Mouse (Mus musculus) MEL (cell line): Measurements from ENCODE around the gene Zbtb34. TPM values are rescaled to one million over a fixed set of nuclear protein-coding genes. Genes with fewer than 3 reads are reported as not detected.
A peak's percentile ranks its signal among the peaks of the same experiment; 100 is the strongest.

Source experiments
- DNase-seq: peaks from one replicate; pipeline ENCODE4 v3.0.0; 2011; ENCODE audit warnings: low read depth, low spot score
- H3K27ac ChIP-seq: 2 replicates; pipeline ENCODE4 v1.5.1; 2012; ENCODE audit warnings: low read depth, mild to moderate bottlenecking, control low read depth, low read length, moderate library complexity; ENCODE audit not compliant: control insufficient read depth
- H3K27me3 ChIP-seq, 2 experiments: fragments of 150-350 bp in 1 of 2; sonication (generic) in 1 of 2; 2 replicates each; pipeline ENCODE4 v1.6.1; 2012; ENCODE audit warnings: low read length in 2 of 2, mild to moderate bottlenecking in 2 of 2, improper control_type of control experiment in 1 of 2, moderate library complexity in 1 of 2; ENCODE audit not compliant: insufficient read depth in 2 of 2, control insufficient read depth in 1 of 2
- H3K36me3 ChIP-seq, 2 experiments: 2 replicates each; pipeline ENCODE4 v1.6.1; 2012 to 2014; ENCODE audit warnings: low read length in 2 of 2, improper control_type of control experiment in 1 of 2, inconsistent platforms in 1 of 2, mild to moderate bottlenecking in 1 of 2; ENCODE audit not compliant: insufficient read depth in 2 of 2, control insufficient read depth in 1 of 2
- H3K4me1 ChIP-seq, 2 experiments: fragments of 150-350 bp in 1 of 2; sonication (generic) in 1 of 2; 2 replicates each; pipeline ENCODE4 v1.6.1; 2012; ENCODE audit warnings: low read length in 2 of 2, improper control_type of control experiment in 1 of 2, mild to moderate bottlenecking in 1 of 2; ENCODE audit not compliant: insufficient read depth in 2 of 2, control insufficient read depth in 1 of 2
- H3K4me3 ChIP-seq, 2 experiments: fragments of 150-350 bp in 1 of 2; sonication (generic) in 1 of 2; 2 replicates each; pipeline ENCODE4 v1.5.1; 2012; ENCODE audit warnings: low read depth in 2 of 2, low read length in 2 of 2, mild to moderate bottlenecking in 2 of 2, moderate library complexity in 2 of 2, control low read depth in 1 of 2, improper control_type of control experiment in 1 of 2; ENCODE audit not compliant: control insufficient read depth in 1 of 2, insufficient read depth in 1 of 2
- H3K79me2 ChIP-seq: 2 replicates; pipeline ENCODE4 v1.6.1; 2012; ENCODE audit warnings: mild to moderate bottlenecking, low read length, moderate library complexity; ENCODE audit not compliant: control insufficient read depth, poor library complexity, insufficient read depth
- H3K9ac ChIP-seq: 2 replicates; pipeline ENCODE4 v1.6.1; 2012; ENCODE audit warnings: low read depth, mild to moderate bottlenecking, control low read depth, low read length, moderate library complexity; ENCODE audit not compliant: control insufficient read depth, poor library complexity, severe bottlenecking
- H3K9me3 ChIP-seq: fragments of 150-350 bp; sonication (generic); replicated peaks from 2 replicates; pipeline ENCODE4 v1.6.1; 2012; ENCODE audit warnings: mild to moderate bottlenecking, low read length, improper control_type of control experiment, moderate library complexity; ENCODE audit not compliant: insufficient read depth
- BHLHE40 ChIP-seq: IDR thresholded peaks from 2 replicates; pipeline ENCODE4 v1.6.1; 2012; ENCODE audit warnings: low read depth, mild to moderate bottlenecking, inconsistent platforms, low read length, improper control_type of control experiment, borderline replicate concordance
- CHD2 ChIP-seq: IDR thresholded peaks from 2 replicates; pipeline ENCODE4 v1.6.1; 2011; ENCODE audit warnings: low read length, improper control_type of control experiment
- GATA1 ChIP-seq: IDR thresholded peaks from 2 replicates; pipeline ENCODE4 v1.6.1; 2011; ENCODE audit warnings: low read depth, low read length, improper control_type of control experiment
- HCFC1 ChIP-seq: IDR thresholded peaks from 2 replicates; pipeline ENCODE4 v1.6.1; 2012; ENCODE audit warnings: low read depth, mild to moderate bottlenecking, inconsistent platforms, low read length, improper control_type of control experiment, moderate library complexity
- MAFK ChIP-seq: IDR thresholded peaks from 2 replicates; pipeline ENCODE4 v1.6.1; 2011; ENCODE audit warnings: low read depth, mild to moderate bottlenecking, low read length, improper control_type of control experiment, borderline replicate concordance
- MAZ ChIP-seq: IDR thresholded peaks from 2 replicates; pipeline ENCODE4 v1.6.1; 2012; ENCODE audit warnings: low read depth, mild to moderate bottlenecking, inconsistent platforms, low read length, improper control_type of control experiment
- NRF1 ChIP-seq: IDR thresholded peaks from 2 replicates; pipeline ENCODE4 v1.6.1; 2014; ENCODE audit warnings: low read depth, mild to moderate bottlenecking, inconsistent platforms, low read length, improper control_type of control experiment, moderate library complexity; ENCODE audit not compliant: poor library complexity, insufficient read depth, severe bottlenecking
- POLR2A ChIP-seq, 2 experiments: IDR thresholded peaks; 2 replicates each; pipeline ENCODE4 v1.6.1; 2011 to 2012; ENCODE audit warnings: low read length in 2 of 2, mild to moderate bottlenecking in 2 of 2, control low read depth in 1 of 2, improper control_type of control experiment in 1 of 2, low read depth in 1 of 2, moderate library complexity in 1 of 2; ENCODE audit not compliant: control insufficient read depth in 1 of 2, insufficient read depth in 1 of 2, poor library complexity in 1 of 2
- POLR2AphosphoS5 ChIP-seq: IDR thresholded peaks from 2 replicates; pipeline ENCODE4 v1.6.1; 2012; ENCODE audit warnings: low read depth, borderline replicate concordance, mild to moderate bottlenecking, inconsistent platforms, low read length, moderate library complexity, mixed read lengths
- RCOR1 ChIP-seq: IDR thresholded peaks from 2 replicates; pipeline ENCODE4 v1.6.1; 2012; ENCODE audit warnings: low read depth, mild to moderate bottlenecking, inconsistent platforms, low read length, improper control_type of control experiment
- SIN3A ChIP-seq: IDR thresholded peaks from 2 replicates; pipeline ENCODE4 v1.6.1; 2012; ENCODE audit warnings: low read length, improper control_type of control experiment, inconsistent platforms
- ZNF384 ChIP-seq: IDR thresholded peaks from 2 replicates; pipeline ENCODE4 v1.6.1; 2012; ENCODE audit warnings: low read depth, mild to moderate bottlenecking, inconsistent platforms, low read length, improper control_type of control experiment
- polyA plus RNA-seq, 2 experiments: library from polyadenylated mRNA; stranded (reverse) in 1 of 2; unstranded in 1 of 2; fragments of >175 nt in 1 of 2; fragments of >200 nt in 1 of 2; gene quantifications; 2 replicates each; pipeline versions ENCODE4 v1.2.1 to v1.2.4; 2012; ENCODE audit warnings: low replicate concordance in 2 of 2, low read depth in 1 of 2; ENCODE audit not compliant: insufficient read length in 2 of 2, insufficient read depth in 1 of 2, missing spikeins in 1 of 2
- total RNA-seq: library from RNA; depleted of rRNA; stranded (reverse); fragments of 300-350 nt; gene quantifications from 2 replicates; pipeline ENCODE4 v1.2.3, GENCODE M21; 2012

The Zbtb34 gene
- total and polyA plus RNA-seq, 3 experiments, result 9.6 to 10.1 TPM; not detected in 1

DNA sequence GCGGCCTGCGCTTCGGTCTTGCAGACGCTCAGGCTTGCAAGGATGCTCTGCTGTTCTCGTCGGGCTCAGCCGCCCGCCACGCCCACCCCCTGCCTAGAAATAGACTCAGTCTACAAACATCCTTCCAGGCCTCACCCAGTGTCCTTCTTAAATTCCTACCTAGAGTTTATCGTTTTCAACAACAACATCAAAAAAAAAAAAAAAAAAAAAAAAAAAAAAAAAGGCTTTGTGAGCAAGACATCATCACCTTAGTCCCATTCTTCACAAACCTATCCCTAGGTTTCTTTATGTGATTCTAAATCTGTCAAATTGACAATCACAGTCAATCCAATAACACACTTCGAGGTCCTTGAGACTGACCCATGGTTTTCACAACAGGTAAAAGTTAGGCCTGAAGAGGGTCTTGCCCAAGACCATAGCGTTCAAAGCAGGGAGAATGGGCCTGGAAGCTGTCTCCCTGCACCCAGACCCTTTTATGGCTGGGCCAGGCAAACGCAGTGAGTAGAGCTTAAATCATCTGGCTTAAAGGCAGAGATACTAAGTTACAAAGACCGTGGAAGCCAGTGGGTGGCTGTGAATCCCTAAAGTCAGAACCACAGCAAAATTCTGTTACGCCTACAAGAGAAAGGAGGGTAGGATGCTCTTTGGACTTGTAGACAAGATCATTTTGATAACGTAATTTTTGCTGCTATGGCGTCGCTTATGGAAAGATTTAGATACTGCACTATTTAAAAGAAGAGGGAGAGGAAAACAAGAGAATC, 59.3 kb downstream of the Zbtb34 start:
- H3K27me3 ChIP-seq, result no peaks in the 10 kb centered on the region; a peak in 1 of 4 replicates
- peaks cover 0 to 3% of the 10 kb centered on the region in 2 experiments; a peak in 1 of 4 replicates for H3K4me1 ChIP-seq
- DNase-seq, result peak; percentile 9
- no peaks in the 10 kb centered on the region; a peak in 1 of 4 replicates for H3K36me3 ChIP-seq
- H3K4me3 ChIP-seq, result peak overlapping the region; percentile 44 to 51; a peak in 3 of 4 replicates
- no peaks in the 10 kb centered on the region for H3K79me2 ChIP-seq
- TF ChIP-seq MAZ (no peak), SIN3A (no peak; the same call in 1 of the 2 replicates), ZNF384 (peak; percentile 72), POLR2AphosphoS5 (no peak), HCFC1 (no peak), RCOR1 (no peak), MAFK (no peak)
- no peak overlapping the region for H3K27ac ChIP-seq
- no peaks in the 10 kb centered on the region for H3K9me3 ChIP-seq
- peak overlapping the region; percentile 48 for H3K9ac ChIP-seq

DNA sequence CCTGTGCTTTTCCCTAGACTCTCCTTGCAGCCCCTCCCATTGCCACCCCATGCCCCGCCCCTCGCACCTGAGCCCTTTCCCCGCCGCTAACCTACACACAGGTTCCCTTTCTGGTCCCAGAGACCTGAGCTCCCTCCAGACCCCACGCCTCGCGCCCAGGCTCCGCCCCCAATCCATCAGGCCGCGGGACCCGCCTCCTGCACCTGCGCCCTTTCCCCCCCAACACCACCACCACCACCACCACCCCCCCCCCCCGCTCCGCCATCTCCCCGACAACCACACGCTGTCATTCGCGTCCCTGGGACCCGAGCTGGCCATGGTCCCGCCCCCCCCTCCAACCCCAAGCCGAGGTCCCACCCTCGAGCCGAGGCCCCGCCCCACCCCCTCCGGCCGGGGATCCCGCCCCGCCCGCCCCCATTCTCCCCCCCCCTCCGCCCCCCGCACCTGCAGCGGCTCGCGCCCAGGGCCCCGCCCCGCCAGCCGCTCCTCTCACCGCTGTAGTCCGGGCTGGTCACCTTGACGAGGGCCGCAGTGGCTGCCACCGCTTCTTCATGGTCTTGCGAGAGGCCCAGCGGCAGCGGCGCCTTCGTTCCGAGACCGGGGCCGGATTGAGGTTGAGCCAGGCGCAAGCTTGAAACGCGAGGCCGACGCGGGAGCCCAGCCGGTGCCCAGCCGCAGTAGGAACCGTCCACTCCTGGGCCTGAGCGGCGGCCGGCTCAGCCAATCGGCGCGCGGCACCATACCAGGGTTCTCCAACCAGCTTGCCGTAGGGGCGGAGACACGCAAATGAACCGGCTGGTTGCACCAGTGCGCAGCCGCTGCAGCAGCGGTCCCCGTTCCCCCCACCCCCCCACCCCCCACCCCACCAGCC, 60.1 kb downstream of the Zbtb34 start, which contains the start of gene Ralgps1:
Gene Ralgps1, minus strand, starts transcription at position 710 of the 871 bp plus-strand sequence.
- TF ChIP-seq POLR2A (IDR thresholded peaks at IDR 0.05; ENCODE audit: control insufficient read depth in 1 of 2, insufficient read depth in 1 of 2, low read depth in 1 of 2, low read length in 2 of 2, poor library complexity in 1 of 2) (peak; percentile 33 to 48; a peak in 2 of 4 replicates), BHLHE40 (no peak), MAZ (peak; percentile 62; the same call in 1 of the 2 replicates), NRF1 (peak; percentile 73), GATA1 (no peak), CHD2 (peak; percentile 33; the same call in 1 of the 2 replicates)
- Histone ChIP-seq H3K27ac (peak within 1 kb of the TSS; percentile 32), H3K9ac (peak within 1 kb of the TSS; percentile 69), H3K4me3 (peak within 1 kb of the TSS; percentile 62 to 100), H3K36me3 (no peaks in the 10 kb centered on the region; a peak in 1 of 4 replicates), H3K27me3 (no peaks in the 10 kb centered on the region; a peak in 1 of 4 replicates), H3K79me2 (no peaks in the 10 kb centered on the region), H3K9me3 (no peaks in the 10 kb centered on the region), H3K4me1 (peaks cover 0 to 3% of the 10 kb centered on the region in 2 experiments; a peak in 1 of 4 replicates)
- DNase-seq, result peak; percentile 97
